Mouse (Mus musculus) frontal cortex, postnatal 14 days (tissue): Measurements from ENCODE around the gene Ier2.
A peak's percentile ranks its signal among the peaks of the same experiment; 100 is the strongest.

Experiments used
- DNase-seq, 2 experiments: peaks; one replicate each; pipeline ENCODE4 v3.0.0; 2022; ENCODE audit warnings: low spot score in 2 of 2

Ier2 gene

GRCm38 (mm10) chr8:84662581-84663065 is at the start of gene Ier2:
Gene Ier2, minus strand, starts transcription at chr8:84662852.
- DNase-seq = peak; percentile 90 to 91

DNA sequence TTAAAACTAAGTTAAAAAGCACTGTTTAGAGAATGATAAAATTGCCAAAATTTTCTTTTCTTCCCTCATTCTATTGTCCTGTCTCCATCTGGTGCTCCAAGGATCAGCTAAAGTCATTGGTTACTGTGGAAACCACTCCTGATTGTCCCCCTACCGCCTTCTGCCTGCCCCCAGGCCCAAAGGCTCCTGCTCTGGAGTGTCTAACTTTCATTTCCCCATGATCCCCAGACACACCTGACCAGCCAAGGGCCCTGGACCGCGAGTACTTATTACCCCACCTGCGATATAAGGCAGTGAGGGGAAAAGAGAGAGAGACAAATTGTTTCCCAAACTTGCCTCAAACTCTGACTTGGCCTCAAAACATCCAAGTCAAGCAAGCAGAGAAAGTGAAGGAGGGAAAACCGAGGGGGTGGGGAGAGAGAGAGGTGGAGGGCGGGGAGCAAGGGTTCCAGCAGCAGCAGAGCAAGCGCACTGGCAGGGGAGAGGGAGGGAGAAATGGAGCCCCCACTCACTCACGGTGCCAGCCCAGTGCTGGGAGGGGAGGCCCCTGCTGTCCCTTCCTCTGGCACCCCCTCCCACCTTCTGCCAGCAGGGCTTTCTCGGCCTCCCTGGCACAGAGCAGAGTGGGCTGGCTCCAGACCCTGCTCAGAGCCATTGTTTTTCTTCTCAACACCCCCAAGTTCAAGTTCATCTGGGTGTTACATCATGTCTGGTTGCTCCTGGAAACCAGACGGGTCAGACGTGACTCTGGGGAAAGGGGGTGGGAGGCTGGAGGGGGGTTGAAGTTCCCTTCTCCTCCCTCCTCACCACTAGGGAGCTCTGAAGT is 49.5 kb upstream of the Ier2 start:
- DNase-seq = no peak

GRCm38 (mm10) chr8:84711312-84711711 is 48.7 kb upstream of the Ier2 start:
- no peak for DNase-seq

- no peak for DNase-seq
Observed at GRCm38 (mm10) chr8:84709931-84710330, 47.3 kb upstream of the Ier2 start.

GRCm38 (mm10) chr8:84708774-84709475 is 46.3 kb upstream of the Ier2 start:
- DNase-seq = peak; percentile 84 to 85

GRCm38 (mm10) chr8:84708071-84708541 is 45.5 kb upstream of the Ier2 start:
- no peak for DNase-seq

- no peak for DNase-seq
Observed at GRCm38 (mm10) chr8:84707267-84707883, 44.7 kb upstream of the Ier2 start.

DNA sequence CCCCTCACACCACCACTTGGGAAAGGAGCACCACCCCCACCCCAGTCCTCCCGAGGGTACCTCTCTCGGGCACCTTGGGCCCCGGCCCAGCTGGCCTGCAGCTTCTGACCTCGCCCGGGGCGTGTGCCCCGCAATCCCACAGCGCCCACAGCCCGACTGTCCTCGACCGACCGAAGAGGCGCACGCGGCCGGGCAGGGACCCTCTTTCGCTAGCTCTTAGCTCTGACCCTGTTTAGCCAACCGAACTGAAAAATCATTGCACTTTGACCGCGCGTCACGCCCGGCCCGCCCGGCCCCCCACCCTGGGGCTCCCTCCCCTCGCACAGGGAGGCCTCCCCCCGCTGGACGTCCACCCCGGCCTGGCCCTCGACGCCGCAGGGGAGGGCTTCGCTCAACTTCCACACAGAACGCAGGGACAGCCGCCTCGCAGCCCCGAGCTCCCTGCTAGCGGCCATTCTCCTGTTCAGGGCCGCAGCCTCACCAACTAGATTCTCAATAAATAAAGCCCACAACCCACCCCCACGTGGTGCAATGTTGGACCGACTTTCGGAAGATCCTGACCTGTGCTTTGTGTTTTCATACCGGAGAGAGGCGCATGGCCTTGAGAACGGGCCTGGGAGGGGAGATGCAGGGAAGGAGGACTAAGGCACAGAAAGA is 44.1 kb upstream of the Ier2 start:
- DNase-seq = no peak

DNA sequence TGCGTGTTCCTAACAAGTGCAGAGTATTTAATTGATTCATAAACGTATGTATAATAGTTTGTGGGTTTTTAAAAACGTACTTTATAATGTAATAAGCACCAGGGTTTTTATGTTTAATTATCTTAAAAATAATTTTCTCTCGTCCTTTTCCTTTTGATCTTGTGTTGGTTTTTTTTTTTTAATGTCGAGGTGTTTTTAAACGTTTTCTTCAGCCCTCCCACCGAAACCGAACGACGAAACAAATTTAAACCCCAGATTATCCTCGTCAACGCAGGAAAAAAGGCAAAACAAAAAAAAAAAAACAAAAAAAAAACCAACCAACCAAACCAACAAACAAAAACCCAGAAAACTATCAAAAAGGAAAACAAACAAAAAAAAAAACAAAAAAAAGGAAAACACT is 43.3 kb upstream of the Ier2 start:
- DNase-seq = no peak

GRCm38 (mm10) chr8:84704867-84705831 is 42.5 kb upstream of the Ier2 start:
- no peak for DNase-seq

GRCm38 (mm10) chr8:84704356-84704755 is 41.7 kb upstream of the Ier2 start:
- DNase-seq = peak in 1 of 2 experiments; percentile 59

DNA sequence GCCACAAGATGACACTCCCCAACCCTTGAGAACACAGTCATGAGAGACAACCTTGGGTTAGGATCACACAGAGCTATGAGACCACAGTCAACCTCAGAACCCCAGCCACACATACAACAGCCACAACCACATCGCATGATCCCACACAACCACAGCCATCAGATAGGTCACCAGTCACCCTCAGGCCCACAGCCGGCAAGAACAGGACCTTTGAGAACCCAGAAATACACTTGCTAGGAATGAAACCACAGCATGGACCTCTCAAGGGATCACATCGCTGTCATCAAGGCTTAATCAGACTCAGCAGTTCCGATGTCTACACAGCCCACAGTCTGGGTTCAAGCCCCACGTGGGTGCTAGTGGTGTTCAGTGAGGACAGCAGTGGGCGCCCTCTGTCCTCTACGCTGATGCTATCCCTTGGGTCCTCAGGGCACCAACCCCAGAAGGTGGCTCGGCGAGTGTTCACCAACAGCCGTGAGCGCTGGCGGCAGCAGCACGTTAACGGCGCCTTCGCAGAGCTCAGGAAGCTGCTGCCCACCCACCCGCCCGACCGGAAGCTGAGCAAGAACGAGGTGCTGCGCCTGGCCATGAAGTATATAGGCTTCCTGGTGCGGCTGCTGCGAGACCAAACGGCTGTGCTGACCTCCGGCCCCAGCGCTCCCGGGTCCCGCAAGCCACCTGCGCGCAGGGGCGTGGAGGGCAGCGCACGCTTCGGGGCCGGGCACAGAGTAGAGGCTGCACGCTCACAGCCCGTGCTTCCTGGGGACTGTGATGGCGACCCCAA is 41.0 kb upstream of the Ier2 start:
- DNase-seq = peak in 1 of 2 experiments; percentile 8

- peak in 1 of 2 experiments; percentile 5 for DNase-seq
Observed at GRCm38 (mm10) chr8:84702963-84703465, 40.4 kb upstream of the Ier2 start.

DNA sequence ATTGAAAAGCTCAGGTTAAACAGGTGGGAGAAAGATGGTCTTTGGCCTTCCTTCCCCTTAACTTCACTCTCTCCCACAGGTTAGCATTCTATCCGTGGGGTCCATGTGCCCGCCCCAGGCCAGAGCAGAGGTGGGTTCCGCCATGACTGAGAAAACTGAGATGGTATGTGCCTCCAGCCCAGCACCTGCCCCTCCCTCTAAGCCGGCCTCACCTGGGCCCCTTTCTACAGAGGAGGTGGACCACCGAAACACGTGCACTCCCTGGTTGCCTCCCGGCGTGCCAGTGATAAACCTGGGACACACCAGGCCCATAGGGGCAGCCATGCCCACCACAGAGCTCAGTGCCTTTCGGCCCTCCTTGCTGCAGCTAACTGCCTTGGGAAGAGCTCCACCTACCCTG is 39.9 kb upstream of the Ier2 start:
- DNase-seq = peak in 1 of 2 experiments; percentile 7

- DNase-seq = peak in 1 of 2 experiments; percentile 13
Observed at GRCm38 (mm10) chr8:84700941-84701911, 38.6 kb upstream of the Ier2 start, which contains the start of gene Lyl1. Gene Lyl1, plus strand, starts transcription at chr8:84701457.

GRCm38 (mm10) chr8:84700526-84700925 is 37.9 kb upstream of the Ier2 start:
- DNase-seq = no peak

DNA sequence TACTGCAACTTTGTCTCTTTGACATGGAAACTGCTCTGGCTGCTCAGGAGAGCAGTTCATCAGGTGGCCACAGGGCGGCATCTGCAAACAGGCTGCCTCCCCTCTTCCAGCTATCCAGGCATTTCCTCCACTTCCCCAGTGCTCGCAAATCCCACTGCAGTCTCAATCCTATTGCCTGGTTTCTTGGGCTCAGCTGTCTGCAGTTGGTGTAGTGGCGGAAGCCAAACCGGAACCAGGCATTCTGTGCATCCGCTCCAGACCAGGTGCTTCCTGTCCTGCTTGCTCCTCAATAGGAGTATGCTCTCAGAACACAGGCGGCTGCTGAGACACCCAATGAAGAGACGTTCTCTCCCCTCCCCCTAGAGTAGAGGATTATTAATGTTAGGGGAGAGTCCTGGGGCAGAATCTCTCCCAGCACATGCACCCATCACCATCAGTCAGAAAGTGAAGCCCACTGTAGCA is 37.2 kb upstream of the Ier2 start:
- peak; percentile 54 to 72 for DNase-seq

GRCm38 (mm10) chr8:84698929-84699401 is 36.3 kb upstream of the Ier2 start:
- peak in 1 of 2 experiments; percentile 47 for DNase-seq
